Mouse (Mus musculus): Measurements from ENCODE around the gene Pld3.
A peak's percentile ranks its signal among the peaks of the same experiment; 100 is the strongest.

- TF ChIP-seq TAL1 (IDR thresholded peaks at IDR 0.05; ENCODE audit: low read length) (no peak), GATA1 (IDR thresholded peaks at IDR 0.05; ENCODE audit: low read length) (peak; percentile 84)
These were observed 26.8 kb downstream of the Pld3 start for GRCm38 (mm10) chr7:27526039-27526827.

Measured in erythroblast, embryonic 14.5 days (primary cell).